Mouse (Mus musculus) cerebellum, adult 2 months (tissue): ENCODE data around the gene Kin. TPM values are rescaled to one million over a fixed set of nuclear protein-coding genes. Genes with fewer than 3 reads are reported as not detected.
A peak's percentile ranks its signal among the peaks of the same experiment; 100 is the strongest.

ENCODE experiments used
- DNase-seq, 2 experiments: peaks; one replicate each; pipeline ENCODE4 v3.0.0; 2021
- H3K27ac ChIP-seq: fragments of 200-500 bp; 2 replicates; pipeline ENCODE4 v1.5.1; 2012; ENCODE audit warnings: low read length, control low read depth, inconsistent platforms; ENCODE audit not compliant: insufficient read depth
- H3K27me3 ChIP-seq: fragments of 200-500 bp; 2 replicates; pipeline ENCODE4 v1.6.1; 2012; ENCODE audit warnings: inconsistent platforms, mild to moderate bottlenecking, low read length, moderate library complexity; ENCODE audit not compliant: control insufficient read depth, insufficient read depth
- H3K4me1 ChIP-seq: fragments of 200-500 bp; 2 replicates; pipeline ENCODE4 v1.6.1; 2011; ENCODE audit warnings: low read length; ENCODE audit not compliant: control insufficient read depth, insufficient read depth
- H3K4me3 ChIP-seq: fragments of 200-500 bp; replicated peaks from 2 replicates; pipeline ENCODE3; 2011; ENCODE audit warnings: mild to moderate bottlenecking, low read depth, low read length, control low read depth; ENCODE audit not compliant: insufficient read depth
- CTCF ChIP-seq: fragments of 200-500 bp; IDR thresholded peaks from 2 replicates; pipeline ENCODE4 v1.5.1; 2011; ENCODE audit warnings: low read depth, mild to moderate bottlenecking, control low read depth, low read length, moderate library complexity, borderline replicate concordance; ENCODE audit not compliant: insufficient read depth
- POLR2A ChIP-seq: fragments of 200-500 bp; IDR thresholded peaks from 2 replicates; pipeline ENCODE4 v1.6.1; 2011; ENCODE audit warnings: low read length, control low read depth, borderline replicate concordance; ENCODE audit not compliant: insufficient read depth
- WGBS: fragments of 180-500 bp; shearing (Covaris S2); methylation state at CpG from one replicate; pipeline ENCODE4 v1.1.7; 2018; 5-methylcytosine and 5-hydroxymethylcytosine counted together
- polyA plus RNA-seq: library from polyadenylated mRNA; depleted of rRNA; stranded (reverse); fragments of >200 nt; gene quantifications from 2 replicates; pipeline ENCODE4 v1.2.3, GENCODE M21; 2012

The Kin gene
- polyA plus RNA-seq, 1 experiment: 14.8 TPM

GRCm38 (mm10) chr2:10094327-10095100, 14.1 kb downstream of the Kin start:
- Histone ChIP-seq H3K4me3 (no peak overlapping the region), H3K27ac (no peak overlapping the region), H3K27me3 (no peaks in the 10 kb centered on the region), H3K4me1 (no peaks in the 10 kb centered on the region)
- DNase-seq: no peak
- no peak for TF ChIP-seq CTCF
- no peak for TF ChIP-seq POLR2A
- WGBS: 92% methylated on average over 14 of the region's 14 CpGs

- WGBS: 36% methylated on average over 9 of the region's 9 CpGs
- no peaks in the 10 kb centered on the region for H3K4me1 ChIP-seq
- no peak overlapping the region for H3K4me3 ChIP-seq
- H3K27ac ChIP-seq: no peak overlapping the region
- TF ChIP-seq CTCF (peak; percentile 50; the same call in 1 of the 2 replicates), POLR2A (no peak)
- no peaks in the 10 kb centered on the region for H3K27me3 ChIP-seq
- DNase-seq: peak in 1 of 2 experiments; percentile 48
These were observed 18.3 kb downstream of the Kin start for GRCm38 (mm10) chr2:10098598-10099215.

GRCm38 (mm10) chr2:10100471-10100870, 20.1 kb downstream of the Kin start:
- Histone ChIP-seq H3K4me1 (no peaks in the 10 kb centered on the region), H3K4me3 (no peak overlapping the region), H3K27me3 (no peaks in the 10 kb centered on the region), H3K27ac (no peak overlapping the region)
- no peak for DNase-seq
- no peak for TF ChIP-seq CTCF
- TF ChIP-seq POLR2A: no peak
- WGBS: 73% methylated on average over 2 of the region's 2 CpGs

GRCm38 (mm10) chr2:10101180-10101579, 20.8 kb downstream of the Kin start:
- no peak overlapping the region for H3K4me3 ChIP-seq
- TF ChIP-seq CTCF (peak; percentile 73), POLR2A (no peak)
- 39% methylated on average over 6 of the region's 6 CpGs for WGBS
- no peak overlapping the region for H3K27ac ChIP-seq
- no peaks in the 10 kb centered on the region for H3K4me1 ChIP-seq
- no peaks in the 10 kb centered on the region for H3K27me3 ChIP-seq
- peak in 1 of 2 experiments; percentile 38 for DNase-seq

GRCm38 (mm10) chr2:10108535-10109189, 28.3 kb downstream of the Kin start:
- TF ChIP-seq POLR2A (no peak), CTCF (no peak)
- no peaks in the 10 kb centered on the region for H3K27me3 ChIP-seq
- no peak overlapping the region for H3K27ac ChIP-seq
- no peaks in the 10 kb centered on the region for H3K4me1 ChIP-seq
- H3K4me3 ChIP-seq: no peak overlapping the region
- no peak for DNase-seq
- 64% methylated on average over 6 of the region's 6 CpGs for WGBS

GRCm38 (mm10) chr2:10118751-10119150, 38.4 kb downstream of the Kin start:
- no peak for TF ChIP-seq POLR2A
- no peak for TF ChIP-seq CTCF
- no peak for DNase-seq
- Histone ChIP-seq H3K4me3 (no peak overlapping the region), H3K27ac (no peak overlapping the region), H3K4me1 (no peaks in the 10 kb centered on the region), H3K27me3 (no peaks in the 10 kb centered on the region)
- 16% methylated on average over 1 of the region's 1 CpGs for WGBS

GRCm38 (mm10) chr2:10119276-10119675, 38.9 kb downstream of the Kin start:
- 50% methylated on average over 8 of the region's 8 CpGs for WGBS
- no peaks in the 10 kb centered on the region for H3K27me3 ChIP-seq
- H3K4me1 ChIP-seq: no peaks in the 10 kb centered on the region
- no peak overlapping the region for H3K27ac ChIP-seq
- no peak for DNase-seq
- TF ChIP-seq CTCF: no peak
- TF ChIP-seq POLR2A: no peak
- H3K4me3 ChIP-seq: no peak overlapping the region

- Histone ChIP-seq H3K4me3 (no peak overlapping the region), H3K27me3 (no peaks in the 10 kb centered on the region), H3K4me1 (no peaks in the 10 kb centered on the region), H3K27ac (no peak overlapping the region)
- no peak for DNase-seq
- WGBS: 68% methylated on average over 3 of the region's 3 CpGs
- TF ChIP-seq POLR2A: no peak
- TF ChIP-seq CTCF: no peak
These were observed 41.4 kb downstream of the Kin start for GRCm38 (mm10) chr2:10121826-10122225.
